Mouse (Mus musculus) midbrain, embryonic 14.5 days (tissue): ENCODE measurements at regions not wholly inside any gene's neighbourhood (a gene's known extent, or its start where the extent isn't known, plus 50 kb on each side); places are given as distances from the start of the nearest gene placed in this dataset.

Source experiments
- ATAC-seq: fragments of 200-750 bp; cut with Nextera tagmentation; 2 replicates; pipeline ENCODE4 v1.8.0; 2017; ENCODE audit warnings: moderate number of reproducible peaks, moderate library complexity; ENCODE audit not compliant: low FRiP score, low TSS enrichment
- DNase-seq: peaks from one replicate; pipeline ENCODE4 v3.0.0-alpha.2; 2015
- H3K27ac ChIP-seq: fragments of 300-500 bp; sonication (generic); replicated peaks from 2 replicates; pipeline ENCODE4 v1.5.1; 2014; ENCODE audit warnings: mild to moderate bottlenecking, low read depth, low read length, moderate library complexity
- H3K27me3 ChIP-seq: fragments of 300-500 bp; sonication (generic); 2 replicates; pipeline ENCODE4 v1.6.1; 2014; ENCODE audit warnings: low read length, control low read depth, mixed read lengths; ENCODE audit not compliant: control insufficient read depth, insufficient read depth
- H3K36me3 ChIP-seq: fragments of 300-500 bp; sonication (generic); 2 replicates; pipeline ENCODE4 v1.6.1; 2014; ENCODE audit warnings: low read length, control low read depth; ENCODE audit not compliant: control insufficient read depth, insufficient read depth
- H3K4me1 ChIP-seq: fragments of 300-500 bp; sonication (generic); 2 replicates; pipeline ENCODE4 v1.6.1; 2014; ENCODE audit warnings: mild to moderate bottlenecking, antibody characterized with exemption, low read length, control low read depth; ENCODE audit not compliant: control insufficient read depth, insufficient read depth
- H3K4me2 ChIP-seq: fragments of 300-500 bp; sonication (generic); 2 replicates; pipeline ENCODE4 v1.6.1; 2014; ENCODE audit warnings: mild to moderate bottlenecking, low read length, moderate library complexity
- H3K4me3 ChIP-seq: fragments of 300-500 bp; sonication (generic); replicated peaks from 2 replicates; pipeline ENCODE4 v1.5.1; 2014; ENCODE audit warnings: low read depth, low read length
- H3K9ac ChIP-seq: fragments of 300-500 bp; sonication (generic); replicated peaks from 2 replicates; pipeline ENCODE4 v1.6.1; 2014; ENCODE audit warnings: mild to moderate bottlenecking, low read length, moderate library complexity
- H3K9me3 ChIP-seq: fragments of 300-500 bp; sonication (generic); 2 replicates; pipeline ENCODE4 v1.6.1; 2016; ENCODE audit warnings: low read length, control low read depth, mixed read lengths; ENCODE audit not compliant: control insufficient read depth
- WGBS: fragments of 180-500 bp; shearing (Covaris S2); extraction: QIAGEN DNeasy Blood & Tissue Kit; methylation state at CpG from one replicate; pipeline ENCODE4 v1.1.7; 2014; 5-methylcytosine and 5-hydroxymethylcytosine counted together

GRCm38 (mm10) chr12:26068685-26069008 is 346.4 kb downstream of the Rnf144a start:
- no peak for DNase-seq

GRCm38 (mm10) chr12:26067866-26068684 is 347.0 kb downstream of the Rnf144a start:
- no peaks in the 10 kb centered on the region for H3K27me3 ChIP-seq
- H3K4me1 ChIP-seq = peaks cover 10% of the 10 kb centered on the region
- no peak overlapping the region for H3K27ac ChIP-seq
- peak overlapping the region; percentile 24; the same call in 1 of the 2 replicates for H3K9ac ChIP-seq
- DNase-seq = peak; percentile 50
- peak overlapping the region; percentile 11; the same call in 1 of the 2 replicates for H3K4me3 ChIP-seq
- no peaks in the 10 kb centered on the region for H3K36me3 ChIP-seq
- 7% methylated on average over 24 of the region's 24 CpGs for WGBS
- ATAC-seq = no peak; the same call in 1 of the 2 replicates
- H3K9me3 ChIP-seq = no peaks in the 10 kb centered on the region
- peak overlapping the region; percentile 47 for H3K4me2 ChIP-seq

More at GRCm38 (mm10) chr12:26068685-26069008, 346.4 kb downstream of the Rnf144a start:
- ATAC-seq = no peak
- Histone ChIP-seq H3K4me3 (no peak overlapping the region), H3K36me3 (no peaks in the 10 kb centered on the region), H3K4me1 (peaks cover 10% of the 10 kb centered on the region), H3K27me3 (no peaks in the 10 kb centered on the region), H3K9ac (0 out of 2 replicates have a peak overlapping the region, but pooled peaks have one; percentile 24), H3K9me3 (no peaks in the 10 kb centered on the region), H3K4me2 (peak overlapping the region; percentile 47), H3K27ac (no peak overlapping the region)
- WGBS = 49% methylated on average over 4 of the region's 4 CpGs

GRCm38 (mm10) chr12:26060378-26060777 is 354.7 kb downstream of the Rnf144a start:
- H3K4me2 ChIP-seq = no peak overlapping the region
- H3K9me3 ChIP-seq = no peaks in the 10 kb centered on the region
- no peaks in the 10 kb centered on the region for H3K27me3 ChIP-seq
- H3K4me3 ChIP-seq = no peak overlapping the region
- no peaks in the 10 kb centered on the region for H3K36me3 ChIP-seq
- WGBS = 39% methylated on average over 3 of the region's 3 CpGs
- DNase-seq = no peak
- ATAC-seq = no peak
- no peaks in the 10 kb centered on the region for H3K4me1 ChIP-seq
- no peak overlapping the region for H3K27ac ChIP-seq
- no peak overlapping the region for H3K9ac ChIP-seq

GRCm38 (mm10) chr12:26059090-26059489 is 356.0 kb downstream of the Rnf144a start:
- H3K4me1 ChIP-seq = no peaks in the 10 kb centered on the region
- no peak overlapping the region for H3K4me3 ChIP-seq
- no peak overlapping the region for H3K9ac ChIP-seq
- H3K27ac ChIP-seq = no peak overlapping the region
- WGBS = 96% methylated on average over 4 of the region's 4 CpGs
- no peak overlapping the region for H3K4me2 ChIP-seq
- DNase-seq = no peak
- H3K9me3 ChIP-seq = no peaks in the 10 kb centered on the region
- no peaks in the 10 kb centered on the region for H3K36me3 ChIP-seq
- H3K27me3 ChIP-seq = no peaks in the 10 kb centered on the region
- ATAC-seq = no peak

- no peak overlapping the region for H3K27ac ChIP-seq
- H3K4me2 ChIP-seq = no peak overlapping the region
- WGBS = 93% methylated on average over 9 of the region's 9 CpGs
- no peaks in the 10 kb centered on the region for H3K27me3 ChIP-seq
- DNase-seq = no peak
- no peak for ATAC-seq
- H3K36me3 ChIP-seq = no peaks in the 10 kb centered on the region
- no peak overlapping the region for H3K9ac ChIP-seq
- no peak overlapping the region for H3K4me3 ChIP-seq
- no peaks in the 10 kb centered on the region for H3K4me1 ChIP-seq
- H3K9me3 ChIP-seq = no peaks in the 10 kb centered on the region
These were observed 357.5 kb downstream of the Rnf144a start for GRCm38 (mm10) chr12:26057491-26058054.

GRCm38 (mm10) chr12:26046991-26047390 is 368.1 kb downstream of the Rnf144a start:
- Histone ChIP-seq H3K27ac (no peak overlapping the region), H3K27me3 (no peaks in the 10 kb centered on the region), H3K4me3 (no peak overlapping the region), H3K36me3 (no peaks in the 10 kb centered on the region), H3K9me3 (no peaks in the 10 kb centered on the region), H3K4me2 (no peak overlapping the region), H3K4me1 (no peaks in the 10 kb centered on the region), H3K9ac (no peak overlapping the region)
- no peak for DNase-seq
- 76% methylated on average over 6 of the region's 6 CpGs for WGBS
- no peak for ATAC-seq

GRCm38 (mm10) chr12:26045321-26045720 is 369.7 kb downstream of the Rnf144a start:
- DNase-seq = no peak
- Histone ChIP-seq H3K9ac (no peak overlapping the region), H3K4me1 (no peaks in the 10 kb centered on the region), H3K27ac (no peak overlapping the region), H3K36me3 (no peaks in the 10 kb centered on the region), H3K4me2 (no peak overlapping the region), H3K4me3 (no peak overlapping the region), H3K9me3 (no peaks in the 10 kb centered on the region), H3K27me3 (no peaks in the 10 kb centered on the region)
- WGBS = 93% methylated on average over 1 of the region's 1 CpGs
- no peak for ATAC-seq

- no peak for DNase-seq
- H3K9me3 ChIP-seq = no peaks in the 10 kb centered on the region
- no peak overlapping the region for H3K9ac ChIP-seq
- no peak overlapping the region for H3K4me3 ChIP-seq
- no peaks in the 10 kb centered on the region for H3K4me1 ChIP-seq
- H3K4me2 ChIP-seq = no peak overlapping the region
- no peak for ATAC-seq
- H3K27ac ChIP-seq = no peak overlapping the region
- WGBS = 84% methylated on average over 5 of the region's 5 CpGs
- no peaks in the 10 kb centered on the region for H3K27me3 ChIP-seq
- no peaks in the 10 kb centered on the region for H3K36me3 ChIP-seq
These were observed 402.1 kb downstream of the Rnf144a start for GRCm38 (mm10) chr12:26012951-26013350.

GRCm38 (mm10) chr12:25994063-25994462 is 421.0 kb downstream of the Rnf144a start:
- Histone ChIP-seq H3K27ac (no peak overlapping the region), H3K9ac (no peak overlapping the region), H3K9me3 (no peaks in the 10 kb centered on the region), H3K4me1 (no peaks in the 10 kb centered on the region), H3K4me3 (no peak overlapping the region), H3K4me2 (no peak overlapping the region), H3K36me3 (no peaks in the 10 kb centered on the region), H3K27me3 (no peaks in the 10 kb centered on the region)
- DNase-seq (no peak), ATAC-seq (no peak)
- 89% methylated on average over 4 of the region's 4 CpGs for WGBS
